Mouse (Mus musculus) granulocyte monocyte progenitor cell, adult 5-6 weeks (primary cell): ENCODE results near the gene Mgat1. TPM values are rescaled to one million over a fixed set of nuclear protein-coding genes. Genes with fewer than 3 reads are reported as not detected.
"Not testable (repeated sequence)": the region's sequence is repeated elsewhere in the genome, so short reads cannot be mapped to it uniquely, and the experiment has no call there.

Experiments
- ATAC-seq: replicated peaks from 2 replicates; pipeline ENCODE4 v1.8.0; 2016; ENCODE audit warnings: mild to moderate bottlenecking, moderate TSS enrichment, inconsistent platforms; ENCODE audit not compliant: poor library complexity, severe bottlenecking
- total RNA-seq, 2 experiments: library from RNA; stranded (forward) in 1 of 2; stranded (reverse) in 1 of 2; fragments of 200-712, 200-1000 nt in 1 of 2; fragments of >200 nt in 1 of 2; fragmentation: Nextera tagmentation in 1 of 2; gene quantifications; 2 replicates each; pipeline ENCODE4 v1.2.3; 2014 to 2017

Gene Mgat1
- total RNA-seq, 2 experiments from 2014 or later: 44.1 to 59.4 TPM

DNA sequence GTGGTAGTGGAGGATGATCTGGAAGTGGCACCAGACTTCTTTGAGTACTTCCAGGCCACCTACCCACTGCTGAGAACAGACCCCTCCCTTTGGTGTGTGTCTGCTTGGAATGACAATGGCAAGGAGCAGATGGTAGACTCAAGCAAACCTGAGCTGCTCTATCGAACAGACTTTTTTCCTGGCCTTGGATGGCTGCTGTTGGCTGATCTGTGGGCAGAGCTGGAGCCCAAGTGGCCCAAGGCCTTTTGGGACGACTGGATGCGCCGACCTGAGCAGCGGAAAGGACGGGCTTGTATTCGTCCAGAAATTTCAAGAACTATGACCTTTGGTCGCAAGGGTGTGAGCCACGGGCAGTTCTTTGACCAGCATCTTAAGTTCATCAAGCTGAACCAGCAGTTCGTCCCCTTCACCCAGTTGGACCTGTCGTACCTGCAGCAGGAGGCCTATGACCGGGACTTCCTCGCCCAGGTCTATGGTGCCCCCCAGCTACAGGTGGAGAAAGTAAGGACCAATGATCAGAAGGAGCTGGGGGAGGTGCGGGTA is 17.4 kb downstream of the Mgat1 start:
- ATAC-seq: no peak

DNA sequence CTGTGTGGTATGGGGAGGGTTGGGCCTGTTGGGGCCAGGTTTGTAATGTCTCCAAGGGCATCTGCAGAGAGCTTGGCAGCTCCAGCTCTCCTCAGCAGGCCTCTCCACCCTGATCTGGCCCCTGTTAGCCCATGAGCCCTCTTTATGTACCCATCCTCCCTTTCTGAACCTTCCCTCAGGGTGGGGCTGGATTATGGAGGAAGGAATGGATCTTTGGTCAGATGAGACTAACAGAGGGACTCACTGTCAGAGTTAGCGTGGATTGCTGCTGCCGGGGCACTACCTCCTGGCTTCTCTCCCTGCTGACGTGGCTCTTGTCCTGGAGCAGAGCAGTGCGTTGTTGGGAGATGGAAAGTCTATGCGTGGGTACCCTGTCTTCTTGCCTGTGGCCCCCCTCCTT is 18.3 kb downstream of the Mgat1 start:
- ATAC-seq: no peak

DNA sequence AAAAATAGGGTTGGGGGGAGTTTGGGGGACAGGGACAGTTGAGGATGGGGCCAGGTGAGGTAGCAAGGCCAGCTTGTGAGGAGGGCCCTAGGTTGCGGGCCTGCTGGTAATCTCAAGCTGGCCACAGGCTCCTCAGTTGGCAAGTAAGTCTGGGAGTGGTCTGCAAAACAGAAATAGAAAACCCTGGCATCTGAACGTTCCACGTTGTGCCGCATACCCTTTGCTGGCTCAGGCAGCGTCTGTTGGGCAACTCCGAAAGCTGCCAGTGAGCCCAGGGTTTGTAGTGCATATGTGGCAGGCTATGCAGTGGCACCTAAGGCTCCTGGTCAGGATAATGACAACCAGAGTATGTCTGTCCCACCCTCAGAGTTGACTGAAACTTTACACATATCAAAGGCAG is 19.2 kb downstream of the Mgat1 start:
- no peak for ATAC-seq

DNA sequence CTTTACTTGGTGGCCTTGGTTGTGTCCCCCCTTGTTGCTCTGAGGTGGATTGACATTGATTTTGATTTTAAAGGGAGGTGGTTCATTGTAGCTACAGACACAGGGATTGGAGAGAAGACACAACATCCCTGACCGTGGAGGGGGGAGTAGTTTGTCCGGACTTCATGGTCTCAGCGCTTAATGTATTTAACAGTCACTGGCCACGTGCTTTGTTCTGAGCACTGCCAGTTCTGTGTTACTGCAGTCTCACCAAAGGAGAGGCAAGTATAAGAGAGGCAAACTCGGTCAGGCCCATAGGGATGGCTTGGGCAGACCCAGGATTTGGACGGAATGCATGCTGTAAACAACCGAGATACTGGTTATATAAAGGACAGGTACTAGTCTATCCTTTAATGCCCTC is 20.1 kb downstream of the Mgat1 start:
- no peak for ATAC-seq

DNA sequence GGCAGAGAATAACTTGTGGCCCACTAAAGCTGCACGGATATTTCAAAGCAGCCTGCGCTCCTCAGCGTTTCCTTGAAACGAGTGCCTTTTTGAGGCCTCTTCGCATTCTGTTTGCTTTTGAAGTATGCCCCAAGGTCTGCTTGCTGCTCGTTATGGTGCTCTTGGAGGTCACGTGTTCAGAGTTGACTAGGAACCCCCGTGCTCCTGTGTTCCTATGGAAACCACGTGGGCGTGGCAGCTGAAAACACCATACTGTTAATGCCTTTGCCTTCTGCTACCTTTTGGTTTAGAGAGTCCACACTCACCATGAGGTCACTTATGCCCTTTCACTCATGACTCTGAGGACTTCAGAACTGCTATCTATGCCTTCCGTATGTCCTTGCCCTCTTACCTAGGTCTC is 20.6 kb downstream of the Mgat1 start:
- ATAC-seq: no peak

DNA sequence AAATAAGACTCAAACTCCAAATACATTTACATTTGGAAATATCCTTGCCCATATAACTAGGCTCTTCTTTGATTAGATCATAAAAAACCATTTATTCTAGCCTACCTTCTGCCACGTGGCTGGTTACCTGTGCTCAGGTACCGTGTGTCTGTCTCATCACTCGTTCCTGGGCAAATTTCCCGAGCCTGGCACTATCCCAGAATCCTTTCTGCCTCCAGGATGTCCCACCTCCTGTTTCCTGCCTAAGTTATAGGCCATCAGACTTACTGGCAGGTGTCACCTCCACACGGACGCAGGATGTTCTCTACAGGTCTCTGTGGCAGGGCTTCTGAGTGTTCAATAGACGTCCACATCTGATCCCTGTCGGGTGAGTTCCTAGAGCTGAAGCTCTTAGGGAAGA is 21.1 kb downstream of the Mgat1 start:
- ATAC-seq: no peak

DNA sequence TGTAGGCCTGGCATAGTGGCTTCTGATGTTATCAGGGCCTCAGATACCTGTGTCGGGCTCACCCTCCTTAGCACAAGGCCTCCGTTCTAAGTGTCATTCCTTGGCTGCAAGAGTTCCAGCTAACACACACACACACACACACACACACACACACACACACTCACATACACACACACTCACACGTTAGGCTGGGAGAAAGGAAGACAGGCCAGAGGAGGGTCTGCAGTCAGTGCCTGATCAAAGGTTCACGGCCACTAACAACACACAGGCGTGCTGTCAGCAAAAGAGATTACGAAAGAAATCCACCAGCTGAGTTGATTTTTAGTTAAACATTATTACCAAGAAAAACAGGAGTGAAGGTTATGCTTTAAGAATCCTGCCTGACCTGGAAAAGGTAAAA is 22.7 kb downstream of the Mgat1 start:
- ATAC-seq: no peak

DNA sequence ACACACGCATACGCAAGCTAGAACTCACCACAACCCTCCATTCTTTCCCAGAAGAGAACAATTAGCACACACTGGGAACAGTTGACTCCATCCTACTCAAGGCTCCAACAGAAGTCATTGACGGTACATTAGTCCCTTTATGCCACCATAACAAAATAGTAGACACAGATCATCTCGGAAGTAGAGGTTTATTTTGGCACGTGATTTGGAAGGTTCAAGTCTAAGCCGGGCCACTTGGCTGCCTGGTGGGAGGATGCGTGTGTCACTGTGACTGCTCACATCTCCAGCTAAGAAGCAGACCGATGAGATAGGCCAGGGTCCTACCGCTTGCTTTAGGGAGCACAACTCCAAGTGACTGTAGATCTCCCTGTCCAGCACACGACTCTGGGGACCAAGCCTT is 23.3 kb downstream of the Mgat1 start:
- no peak for ATAC-seq

DNA sequence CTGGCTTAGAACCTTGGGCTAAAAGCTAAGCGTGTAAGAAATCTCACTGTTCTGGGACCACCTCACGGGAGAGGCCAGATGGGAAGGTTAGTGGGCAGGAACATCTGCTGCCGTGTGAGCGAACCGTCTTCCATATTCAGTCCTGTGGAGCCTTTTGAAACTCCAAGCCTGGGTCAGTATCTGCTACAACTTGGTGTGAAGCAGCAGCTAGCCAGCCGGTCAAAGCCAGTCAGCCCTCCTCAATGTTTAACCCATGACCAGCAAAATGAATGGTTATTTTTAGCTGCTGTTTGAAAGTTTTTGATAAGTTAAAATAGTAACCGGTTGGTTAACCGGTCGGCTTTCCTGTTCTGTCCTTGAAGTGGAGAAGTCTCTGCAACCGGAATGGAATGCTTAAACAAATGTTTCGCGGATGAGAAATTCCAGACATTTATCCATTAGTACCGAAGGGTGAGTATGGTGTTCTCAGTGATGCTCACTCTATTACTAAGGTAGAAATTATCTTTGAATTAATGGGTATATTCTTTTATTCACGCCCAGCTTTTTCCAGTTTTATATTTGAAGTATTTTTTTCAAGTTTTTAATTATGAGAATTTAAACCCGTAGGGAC is 24.1 kb downstream of the Mgat1 start:
- ATAC-seq: no peak

DNA sequence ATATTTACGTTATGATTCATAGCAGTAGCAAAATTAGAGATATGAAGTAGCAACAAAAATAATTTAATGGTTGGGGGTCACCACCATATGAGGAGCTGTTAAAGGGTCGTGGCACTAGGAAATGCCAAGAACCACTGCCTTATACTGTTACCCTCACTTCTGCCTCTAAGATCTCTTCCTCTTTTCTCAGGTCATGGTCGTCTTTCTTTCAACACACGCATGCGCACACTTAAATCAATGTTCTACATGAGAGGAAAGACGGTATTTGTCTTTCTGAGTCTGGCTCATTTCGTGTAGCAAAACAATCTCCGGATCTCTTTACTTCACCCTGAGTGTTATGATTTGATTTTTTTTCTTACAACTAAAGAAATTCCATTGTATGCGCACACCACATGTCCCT is 25.8 kb downstream of the Mgat1 start:
- ATAC-seq: peak; percentile 75

DNA sequence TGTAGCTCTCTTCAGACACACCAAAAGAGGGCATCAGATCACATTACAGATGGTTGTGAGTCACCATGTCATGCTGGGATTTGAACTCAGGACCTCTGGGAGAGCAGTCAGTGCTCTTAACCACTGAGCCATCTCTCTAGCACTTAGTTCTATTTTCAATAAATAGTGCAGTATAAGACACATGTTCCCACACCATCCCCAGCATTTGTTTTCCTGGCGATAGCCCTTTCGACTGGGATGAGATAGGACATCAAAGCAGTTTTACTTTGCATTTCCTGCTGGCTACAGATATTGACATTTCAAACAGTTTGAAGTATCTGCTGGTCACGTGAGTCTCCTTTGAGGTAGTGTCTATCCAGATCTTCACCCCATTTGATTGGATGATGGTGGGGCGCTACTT is 26.4 kb downstream of the Mgat1 start:
- no peak for ATAC-seq

DNA sequence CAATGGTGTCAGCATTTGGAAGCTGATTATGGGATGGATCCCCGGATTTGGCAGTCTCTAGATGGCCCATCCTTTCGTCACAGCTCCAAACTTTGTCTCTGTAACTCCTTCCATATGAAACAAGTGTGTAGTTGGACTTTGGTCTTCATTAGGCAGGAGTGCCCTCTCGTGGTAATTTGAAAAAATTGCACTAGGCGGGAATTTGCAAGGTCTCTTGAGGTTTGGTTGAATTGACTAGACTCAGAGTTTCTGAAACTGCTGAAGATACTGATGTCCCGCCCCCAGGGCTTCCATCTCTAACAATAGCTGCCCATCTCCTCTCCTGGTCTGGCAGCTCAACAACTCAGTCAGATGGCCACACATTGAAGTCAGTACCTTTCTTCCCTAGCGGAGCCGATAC is 27.3 kb downstream of the Mgat1 start:
- peak; percentile 78 for ATAC-seq

DNA sequence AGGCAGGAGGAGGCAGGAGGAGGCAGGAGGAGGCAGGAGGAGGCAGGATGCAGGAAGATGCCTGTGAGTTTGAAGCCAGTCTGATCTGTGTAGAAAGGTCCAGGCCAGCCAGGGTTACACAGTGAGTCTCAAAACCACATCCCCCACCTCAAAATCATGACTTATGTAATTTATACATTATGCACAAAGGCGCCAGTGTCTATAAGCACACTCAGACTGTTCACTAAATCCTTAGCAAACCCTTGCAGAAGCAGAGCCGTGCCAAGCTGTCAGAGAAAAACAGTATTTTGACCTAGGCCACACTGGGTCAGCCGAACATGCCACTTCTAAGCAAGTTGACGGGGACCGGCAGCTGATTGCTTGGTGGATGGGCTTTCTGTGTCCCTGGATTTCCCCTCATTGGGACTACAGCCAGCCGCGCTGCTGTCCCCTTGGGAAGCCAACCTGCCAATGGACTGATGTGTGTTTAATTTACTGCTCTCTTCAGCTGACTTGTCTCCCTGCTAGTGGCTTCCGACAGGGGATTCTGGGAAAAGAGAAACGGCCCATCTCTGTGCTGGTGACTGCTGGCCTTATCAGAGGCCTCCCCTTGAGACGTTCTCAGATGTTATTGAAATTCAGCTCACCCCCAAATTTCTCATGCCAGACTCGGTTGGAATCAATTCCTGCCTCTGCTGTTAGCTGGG is 30.0 kb downstream of the Mgat1 start:
- ATAC-seq: no peak

DNA sequence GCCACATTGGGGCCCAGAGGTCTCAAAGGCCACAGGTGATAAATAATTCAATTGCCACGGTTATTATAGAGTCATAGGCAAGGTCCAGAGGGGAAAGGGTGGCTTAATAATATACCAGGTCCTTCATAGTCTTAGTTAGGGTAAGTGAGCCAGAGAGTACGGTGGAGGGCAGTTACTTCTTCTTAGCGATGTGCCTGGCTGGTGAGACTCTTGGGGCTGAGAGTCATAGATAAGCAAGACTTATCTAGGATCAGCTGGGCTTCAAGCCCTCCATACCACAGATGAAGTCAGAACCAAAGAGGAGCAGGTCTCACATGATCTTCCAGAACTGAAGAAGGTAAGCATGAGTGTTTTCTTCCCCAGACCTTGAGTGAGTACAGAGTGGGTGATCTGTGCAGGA is 34.2 kb downstream of the Mgat1 start, which contains the start of gene Olfr1393:
Gene Olfr1393, plus strand, starts transcription at position 83 of the 400 bp plus-strand sequence.
- ATAC-seq: no peak

DNA sequence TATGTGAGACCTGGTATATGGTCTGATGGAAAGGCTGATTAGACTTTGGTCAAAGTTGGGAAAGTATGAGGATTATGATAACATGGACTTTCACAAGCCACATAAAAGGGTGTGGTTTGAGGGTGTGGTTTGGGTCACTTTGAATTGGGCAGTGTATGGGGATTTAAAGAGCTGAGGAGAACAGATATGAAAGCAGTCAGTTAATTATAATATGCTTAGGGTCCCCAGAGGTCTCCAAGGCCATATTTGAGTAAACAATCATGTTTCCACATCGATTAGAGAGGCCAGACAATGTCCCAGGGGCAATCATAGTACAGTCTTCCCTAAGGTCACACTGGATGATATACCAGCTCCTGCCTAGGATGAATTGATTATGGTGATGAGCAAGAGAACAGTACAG is 41.0 kb downstream of the Mgat1 start, which contains the start of gene Olfr1392:
Gene Olfr1392, plus strand, starts transcription at position 301 of the 400 bp plus-strand sequence.
- not testable (repeated sequence) for ATAC-seq

DNA sequence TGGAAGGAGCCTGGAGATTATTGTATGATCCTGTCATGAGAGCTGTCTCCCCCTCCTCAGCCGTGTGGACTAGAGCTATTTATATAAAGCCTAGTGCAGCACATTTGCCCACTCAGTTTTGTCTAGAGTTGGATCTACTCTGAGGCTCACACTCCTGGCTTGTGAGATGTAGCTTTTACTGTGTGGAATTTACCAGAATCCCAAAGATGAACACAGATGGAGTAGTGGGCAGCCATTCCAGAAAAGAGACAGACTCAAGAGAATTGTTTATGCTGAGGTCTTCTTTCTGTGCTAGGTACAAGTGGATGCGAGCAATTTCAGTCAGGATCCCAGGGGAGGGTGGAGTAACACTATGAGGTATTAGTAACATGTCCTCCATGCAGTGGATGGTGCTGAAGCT is 43.3 kb downstream of the Mgat1 start:
- ATAC-seq: no peak

DNA sequence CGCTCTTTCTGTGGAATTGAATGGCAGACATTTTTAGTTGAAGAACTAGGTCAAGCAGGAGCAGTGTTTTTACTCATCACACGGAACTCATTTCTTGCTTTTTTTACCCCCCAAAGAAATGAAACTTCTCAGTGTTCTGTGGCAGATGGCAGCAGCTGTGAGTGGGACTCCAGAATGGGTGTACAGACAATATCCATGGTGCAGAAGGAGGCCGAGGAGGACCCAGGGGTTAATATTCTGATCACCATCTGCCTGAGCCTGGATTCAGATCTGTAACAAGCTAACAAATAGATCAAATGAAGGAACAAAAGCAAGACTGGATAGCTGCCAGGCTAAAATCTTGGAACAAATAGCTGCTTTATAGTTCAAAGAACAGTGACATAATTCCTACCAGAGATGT is 48.8 kb downstream of the Mgat1 start:
- ATAC-seq: no peak

DNA sequence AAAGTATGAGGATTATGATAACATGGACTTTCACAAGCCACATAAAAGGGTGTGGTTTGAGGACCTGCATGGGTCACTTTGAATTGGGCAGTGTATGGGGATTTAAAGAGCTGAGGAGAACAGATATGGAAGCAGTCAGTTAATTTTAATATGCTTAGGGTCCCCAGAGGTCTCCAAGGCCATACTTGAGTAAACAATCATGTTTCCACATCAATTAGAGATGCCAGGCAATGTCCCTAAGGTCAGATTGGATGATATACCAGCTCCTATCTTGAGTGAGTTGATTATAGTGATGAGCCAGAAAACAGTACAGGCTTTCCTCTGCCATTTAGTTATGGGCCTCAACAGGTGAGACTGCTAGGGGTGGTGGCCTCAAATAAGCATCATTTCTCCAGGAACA is 60.5 kb downstream of the Mgat1 start, which contains the start of gene Olfr10:
Gene Olfr10, plus strand, starts transcription at position 301 of the 400 bp plus-strand sequence.
- no peak for ATAC-seq

DNA sequence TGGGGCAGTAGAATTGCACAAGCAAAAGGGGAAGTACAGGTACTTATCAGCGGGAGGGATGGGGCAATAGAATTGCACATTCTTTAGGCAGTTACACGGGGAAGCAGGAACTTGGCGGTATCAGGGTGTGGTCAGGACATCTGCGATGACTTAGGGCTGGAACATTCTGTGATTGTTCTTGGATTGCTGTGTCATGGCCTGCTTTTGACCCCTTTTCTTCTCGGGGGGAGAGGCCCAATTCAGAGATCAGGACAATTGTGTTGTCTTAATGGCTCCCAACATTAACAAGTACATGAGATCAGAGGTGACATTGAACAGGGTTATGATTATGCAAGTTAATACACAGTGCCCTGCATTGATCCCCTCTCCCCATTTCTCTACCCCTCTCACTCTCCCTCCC is 64.6 kb downstream of the Mgat1 start:
- ATAC-seq: not testable (repeated sequence)
